Mouse (Mus musculus): ENCODE data around the gene Dhx15. TPM values are rescaled to one million over a fixed set of nuclear protein-coding genes. Genes with fewer than 3 reads are reported as not detected.

Dhx15 gene
- polyA plus RNA-seq, 1 experiment from 2014 or later, result 108 TPM

- ATAC-seq (replicated peaks; ENCODE audit: low FRiP score, low read depth) (no peak), DNase-seq (ENCODE audit: low spot score) (no peak)
- H3K9me3 ChIP-seq (replicated peaks; ENCODE audit: low read length), result no peaks in the 10 kb centered on the region
- no peak overlapping the region for H3K4me3 ChIP-seq (replicated peaks; ENCODE audit: low read depth, low read length)
- no peaks in the 10 kb centered on the region for H3K4me1 ChIP-seq (replicated peaks; ENCODE audit: insufficient read depth, low read length)
- H3K9ac ChIP-seq (ENCODE audit: low read depth, low read length), result no peak overlapping the region
- no peak overlapping the region for H3K4me2 ChIP-seq (ENCODE audit: low read length)
- H3K36me3 ChIP-seq (ENCODE audit: insufficient read depth, low read length), result peaks cover 25% of the 10 kb centered on the region
- no peak for TF ChIP-seq CTCF (IDR thresholded peaks at IDR 0.05; ENCODE audit: low read depth)
- H3K27ac ChIP-seq, result no peak overlapping the region
- WGBS, result 33% methylated on average over 2 of the region's 2 CpGs
- no peaks in the 10 kb centered on the region for H3K27me3 ChIP-seq (ENCODE audit: insufficient read depth, low read length)
Measured at GRCm38 (mm10) chr5:52168468-52168867, 21.8 kb downstream of the Dhx15 start.

- TF ChIP-seq CTCF (IDR thresholded peaks at IDR 0.05; ENCODE audit: low read depth), result no peak
Measured at GRCm38 (mm10) chr5:52149138-52149537, 41.2 kb downstream of the Dhx15 start.

GRCm38 (mm10) chr5:52147141-52147540, 43.2 kb downstream of the Dhx15 start:
- TF ChIP-seq CTCF (IDR thresholded peaks at IDR 0.05; ENCODE audit: low read depth), result no peak
- Histone ChIP-seq H3K27me3 (ENCODE audit: insufficient read depth, low read length) (no peaks in the 10 kb centered on the region), H3K9ac (ENCODE audit: low read depth, low read length) (no peak overlapping the region), H3K9me3 (replicated peaks; ENCODE audit: low read length) (no peaks in the 10 kb centered on the region), H3K4me2 (ENCODE audit: low read length) (no peak overlapping the region), H3K4me3 (replicated peaks; ENCODE audit: low read depth, low read length) (no peak overlapping the region), H3K36me3 (ENCODE audit: insufficient read depth, low read length) (peaks cover 10% of the 10 kb centered on the region), H3K27ac (no peak overlapping the region), H3K4me1 (replicated peaks; ENCODE audit: insufficient read depth, low read length) (no peaks in the 10 kb centered on the region)
- no peak for DNase-seq (ENCODE audit: low spot score)
- no peak for ATAC-seq (replicated peaks; ENCODE audit: low FRiP score, low read depth)
- WGBS, result 74% methylated on average over 4 of the region's 4 CpGs

More at GRCm38 (mm10) chr5:52149138-52149537, 41.2 kb downstream of the Dhx15 start:
- Histone ChIP-seq H3K36me3 (ENCODE audit: insufficient read depth, low read length) (peaks cover 13% of the 10 kb centered on the region), H3K9ac (ENCODE audit: low read depth, low read length) (no peak overlapping the region), H3K4me1 (replicated peaks; ENCODE audit: insufficient read depth, low read length) (no peaks in the 10 kb centered on the region), H3K4me2 (ENCODE audit: low read length) (no peak overlapping the region), H3K27ac (no peak overlapping the region), H3K4me3 (replicated peaks; ENCODE audit: low read depth, low read length) (no peak overlapping the region), H3K27me3 (ENCODE audit: insufficient read depth, low read length) (no peaks in the 10 kb centered on the region), H3K9me3 (replicated peaks; ENCODE audit: low read length) (no peaks in the 10 kb centered on the region)
- WGBS, result 78% methylated on average over 3 of the region's 3 CpGs
- ATAC-seq (replicated peaks; ENCODE audit: low FRiP score, low read depth), result no peak
- DNase-seq (ENCODE audit: low spot score), result no peak

GRCm38 (mm10) chr5:52145684-52146083, 44.6 kb downstream of the Dhx15 start:
- no peak for DNase-seq (ENCODE audit: low spot score)
- no peak for ATAC-seq (replicated peaks; ENCODE audit: low FRiP score, low read depth)

GRCm38 (mm10) chr5:52141936-52142335, 48.4 kb downstream of the Dhx15 start:
- no peak overlapping the region for H3K4me3 ChIP-seq (replicated peaks; ENCODE audit: low read depth, low read length)
- no peak for TF ChIP-seq CTCF (IDR thresholded peaks at IDR 0.05; ENCODE audit: low read depth)
- no peak overlapping the region for H3K27ac ChIP-seq
- H3K4me1 ChIP-seq (replicated peaks; ENCODE audit: insufficient read depth, low read length), result no peaks in the 10 kb centered on the region
- no peaks in the 10 kb centered on the region for H3K9me3 ChIP-seq (replicated peaks; ENCODE audit: low read length)
- H3K4me2 ChIP-seq (ENCODE audit: low read length), result no peak overlapping the region
- 89% methylated on average over 9 of the region's 9 CpGs for WGBS
- no peaks in the 10 kb centered on the region for H3K27me3 ChIP-seq (ENCODE audit: insufficient read depth, low read length)
- no peak overlapping the region for H3K9ac ChIP-seq (ENCODE audit: low read depth, low read length)
- DNase-seq (ENCODE audit: low spot score) (no peak), ATAC-seq (replicated peaks; ENCODE audit: low FRiP score, low read depth) (no peak)
- no peaks in the 10 kb centered on the region for H3K36me3 ChIP-seq (ENCODE audit: insufficient read depth, low read length)

More at GRCm38 (mm10) chr5:52145684-52146083, 44.6 kb downstream of the Dhx15 start:
- Histone ChIP-seq H3K36me3 (ENCODE audit: insufficient read depth, low read length) (peaks cover 3% of the 10 kb centered on the region; the same call in 1 of the 2 replicates), H3K27me3 (ENCODE audit: insufficient read depth, low read length) (no peaks in the 10 kb centered on the region), H3K9me3 (replicated peaks; ENCODE audit: low read length) (no peaks in the 10 kb centered on the region), H3K4me2 (ENCODE audit: low read length) (no peak overlapping the region), H3K27ac (no peak overlapping the region), H3K9ac (ENCODE audit: low read depth, low read length) (no peak overlapping the region), H3K4me3 (replicated peaks; ENCODE audit: low read depth, low read length) (no peak overlapping the region), H3K4me1 (replicated peaks; ENCODE audit: insufficient read depth, low read length) (no peaks in the 10 kb centered on the region)
- 89% methylated on average over 6 of the region's 6 CpGs for WGBS
- no peak for TF ChIP-seq CTCF (IDR thresholded peaks at IDR 0.05; ENCODE audit: low read depth)

DNA sequence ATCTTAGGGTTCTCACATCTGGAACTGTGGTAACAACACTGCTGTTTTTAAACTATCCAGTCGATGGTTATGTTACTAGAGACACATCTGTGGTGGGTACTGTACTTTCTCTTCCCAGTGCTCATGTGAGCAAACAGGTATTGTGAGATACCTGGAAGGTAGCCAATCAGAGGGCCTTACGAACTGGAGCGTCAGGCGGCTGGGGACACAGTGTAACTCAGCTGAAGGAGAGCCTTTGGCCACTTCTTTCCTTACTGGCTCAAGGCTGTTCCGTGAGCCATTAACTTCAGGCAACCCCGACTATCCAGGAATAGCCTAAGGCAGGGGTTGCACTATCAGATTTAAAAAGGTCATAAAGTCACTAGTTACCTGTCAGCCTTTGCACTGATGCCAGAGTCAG, 51.5 kb downstream of the Dhx15 start:
- Histone ChIP-seq H3K36me3 (ENCODE audit: insufficient read depth, low read length) (no peaks in the 10 kb centered on the region), H3K4me1 (replicated peaks; ENCODE audit: insufficient read depth, low read length) (no peaks in the 10 kb centered on the region), H3K27me3 (ENCODE audit: insufficient read depth, low read length) (no peaks in the 10 kb centered on the region), H3K9ac (ENCODE audit: low read depth, low read length) (no peak overlapping the region), H3K4me2 (ENCODE audit: low read length) (no peak overlapping the region), H3K27ac (no peak overlapping the region), H3K4me3 (replicated peaks; ENCODE audit: low read depth, low read length) (no peak overlapping the region), H3K9me3 (replicated peaks; ENCODE audit: low read length) (no peaks in the 10 kb centered on the region)
- DNase-seq (ENCODE audit: low spot score), result no peak
- peak; percentile 54 for ATAC-seq (replicated peaks; ENCODE audit: low FRiP score, low read depth)
- WGBS, result 61% methylated on average over 6 of the region's 6 CpGs
- TF ChIP-seq CTCF (IDR thresholded peaks at IDR 0.05; ENCODE audit: low read depth), result no peak

DNA sequence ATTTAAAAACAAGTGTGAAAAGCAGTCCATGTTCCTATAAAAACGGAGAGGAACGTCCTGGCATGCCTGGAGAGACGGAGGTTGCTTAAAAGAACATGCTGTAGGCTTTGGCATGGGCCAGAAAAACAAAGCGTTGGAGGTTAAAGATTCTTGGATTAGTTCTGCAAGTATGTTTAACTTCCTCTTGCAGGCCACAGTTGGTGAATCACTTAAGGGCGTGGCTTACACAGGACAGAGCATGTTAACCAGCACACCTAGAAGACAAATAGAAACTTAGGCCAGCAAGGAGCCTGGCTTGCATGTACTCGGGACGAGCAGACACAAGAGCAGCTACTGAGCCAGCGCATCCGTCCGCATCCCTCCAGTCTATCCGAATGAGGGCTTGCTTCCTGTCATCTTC, 52.2 kb downstream of the Dhx15 start:
- no peak overlapping the region for H3K27ac ChIP-seq
- H3K36me3 ChIP-seq (ENCODE audit: insufficient read depth, low read length), result no peaks in the 10 kb centered on the region
- DNase-seq (ENCODE audit: low spot score) (no peak), ATAC-seq (replicated peaks; ENCODE audit: low FRiP score, low read depth) (no peak)
- H3K27me3 ChIP-seq (ENCODE audit: insufficient read depth, low read length), result no peaks in the 10 kb centered on the region
- no peak for TF ChIP-seq CTCF (IDR thresholded peaks at IDR 0.05; ENCODE audit: low read depth)
- H3K9me3 ChIP-seq (replicated peaks; ENCODE audit: low read length), result no peaks in the 10 kb centered on the region
- 90% methylated on average over 11 of the region's 11 CpGs for WGBS
- no peak overlapping the region for H3K4me3 ChIP-seq (replicated peaks; ENCODE audit: low read depth, low read length)
- no peak overlapping the region for H3K9ac ChIP-seq (ENCODE audit: low read depth, low read length)
- no peak overlapping the region for H3K4me2 ChIP-seq (ENCODE audit: low read length)
- no peaks in the 10 kb centered on the region for H3K4me1 ChIP-seq (replicated peaks; ENCODE audit: insufficient read depth, low read length)

Measured in kidney, postnatal 0 days (tissue).